Mouse (Mus musculus): ENCODE measurements around the gene Spp1.
"Not testable (repeated sequence)": the region's sequence is repeated elsewhere in the genome, so short reads cannot be mapped to it uniquely, and the experiment has no call there.

The Spp1 gene

DNA sequence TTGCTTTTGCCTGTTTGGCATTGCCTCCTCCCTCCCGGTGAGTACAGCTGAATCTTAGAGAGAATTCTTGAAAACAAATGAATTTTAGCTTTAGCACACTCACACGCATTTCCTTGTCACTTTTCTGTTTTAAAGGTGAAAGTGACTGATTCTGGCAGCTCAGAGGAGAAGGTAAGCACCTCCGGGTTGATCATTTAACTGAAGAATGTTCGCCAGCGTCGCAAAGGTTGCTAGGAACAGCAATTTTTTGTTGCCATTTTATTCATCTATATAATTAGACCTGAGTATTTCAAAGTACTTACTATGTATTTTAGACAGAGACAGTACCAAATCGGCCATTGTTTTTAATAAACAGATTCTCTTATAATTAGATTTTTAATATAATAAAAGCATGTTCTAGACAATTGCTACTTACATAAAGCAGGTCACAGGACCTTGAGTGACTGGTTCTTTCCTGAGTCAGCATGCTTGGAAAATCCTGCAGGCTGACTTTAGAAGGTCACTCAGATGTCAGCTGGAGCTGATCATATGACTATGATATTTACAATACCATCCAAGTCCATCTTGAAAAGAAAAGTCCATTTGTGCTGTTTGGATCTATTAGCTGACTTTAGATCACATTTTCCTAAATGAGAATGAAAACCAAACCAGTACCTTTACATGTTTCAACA, 1.6 kb downstream of the Spp1 start:
- DNase-seq: no peak

DNA sequence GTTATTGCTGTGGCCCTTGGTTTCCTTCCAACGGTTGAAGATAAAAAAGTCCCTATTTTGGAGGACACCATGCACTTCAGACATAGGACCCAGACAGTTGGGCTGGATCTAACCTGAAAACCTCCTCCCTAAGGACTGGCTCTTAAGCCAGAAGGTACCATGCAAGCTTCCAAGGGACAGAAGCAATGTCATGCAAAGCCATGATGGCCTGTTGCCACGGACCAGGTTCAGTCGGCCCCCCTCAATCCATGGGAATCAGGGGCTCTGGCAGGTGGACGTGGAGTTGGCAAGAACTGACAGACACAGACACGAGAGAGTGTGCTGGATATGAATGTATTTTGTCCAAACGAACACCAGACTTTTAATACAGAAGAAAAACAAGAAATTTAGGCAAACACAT, 7.5 kb downstream of the Spp1 start:
- no peak for DNase-seq

DNA sequence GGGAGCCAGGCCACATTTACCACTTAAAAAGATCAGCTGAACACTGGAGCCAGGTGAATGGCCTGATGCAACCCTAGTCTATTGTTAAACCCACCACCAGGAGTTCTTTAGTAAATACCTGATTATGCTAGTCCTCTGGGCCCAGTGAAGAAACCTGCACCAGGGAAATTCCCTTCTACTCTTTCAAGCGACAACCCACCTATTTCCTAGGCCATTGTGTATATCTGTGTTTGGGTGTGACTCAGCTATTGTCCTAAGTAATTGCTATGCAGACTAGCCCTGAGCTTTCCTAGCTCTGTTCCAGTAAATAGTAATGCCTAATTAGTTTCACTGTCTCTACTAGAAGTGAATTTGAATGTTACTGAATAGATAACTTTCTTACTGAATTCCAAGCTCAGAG, 7.9 kb downstream of the Spp1 start:
- DNase-seq: no peak

DNA sequence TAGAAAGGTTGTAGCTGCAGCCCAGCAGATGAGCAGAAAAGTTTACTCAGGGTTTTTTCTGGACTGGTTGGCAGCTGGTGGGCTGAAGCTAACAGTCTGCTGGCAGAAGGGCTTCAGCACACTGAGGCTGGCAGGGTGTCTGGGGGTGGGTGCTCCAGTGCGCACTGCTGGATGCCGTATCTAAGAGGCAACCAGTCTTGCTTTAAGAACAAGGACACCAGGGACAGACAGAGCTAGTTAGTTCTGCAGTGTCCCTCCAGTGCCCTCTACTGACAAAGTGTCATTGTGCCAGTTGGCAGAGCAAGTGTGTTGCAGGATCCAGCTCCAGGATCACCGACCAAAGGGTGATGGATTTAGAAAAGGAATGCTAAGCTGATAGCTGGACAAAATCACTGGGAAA, 11.2 kb downstream of the Spp1 start:
- peak; percentile 11 to 24 for DNase-seq

DNA sequence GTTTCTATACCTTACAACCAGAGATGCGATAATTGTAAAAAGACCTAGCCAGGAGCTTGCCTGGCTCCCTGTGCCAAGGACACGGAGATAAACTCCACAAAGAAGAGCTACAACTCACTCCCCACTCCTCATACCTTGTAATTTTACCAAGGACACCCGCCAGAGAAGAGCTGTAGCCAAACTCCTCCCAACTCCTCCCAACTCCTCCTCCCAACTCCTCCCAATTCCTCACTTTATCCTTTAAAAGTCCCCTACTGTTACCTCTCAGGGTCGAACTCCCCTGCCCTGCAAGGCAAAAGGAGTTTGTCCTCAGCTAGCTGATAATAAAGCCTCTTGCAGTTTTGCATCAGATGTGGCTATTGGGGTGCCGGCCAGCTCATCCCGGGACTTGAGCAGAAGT, 13.4 kb downstream of the Spp1 start:
- DNase-seq: not testable (repeated sequence)

GRCm38 (mm10) chr5:104449491-104449890, 14.6 kb downstream of the Spp1 start:
- DNase-seq: no peak

DNA sequence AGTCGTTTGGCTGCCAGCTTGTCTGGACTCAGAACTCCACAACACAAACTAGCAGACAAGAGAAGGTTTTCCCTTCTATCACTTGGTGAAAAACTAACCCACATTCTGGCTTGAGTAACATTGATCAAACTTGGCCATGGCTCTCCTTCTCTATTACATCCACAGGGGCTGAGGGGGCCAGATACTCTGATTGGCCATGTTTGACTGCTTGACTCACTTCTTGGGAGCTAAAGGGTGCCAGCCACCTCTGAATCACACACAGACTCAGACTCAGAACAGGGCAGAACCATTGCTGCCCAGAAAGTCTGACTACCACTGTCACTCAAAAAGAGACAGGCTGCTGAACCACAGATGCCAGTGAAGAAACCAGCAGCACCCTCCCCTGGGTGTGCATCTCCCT, 18.2 kb downstream of the Spp1 start:
- DNase-seq: no peak

GRCm38 (mm10) chr5:104454564-104454963, 19.6 kb downstream of the Spp1 start:
- DNase-seq: no peak

GRCm38 (mm10) chr5:104458832-104459705, 24.2 kb downstream of the Spp1 start, which contains the start of gene Pkd2:
Gene Pkd2 (plus strand): TSS chr5:104459450.
- no peak for DNase-seq

- DNase-seq: no peak
These were observed 25.0 kb downstream of the Spp1 start for GRCm38 (mm10) chr5:104459706-104460455.

DNA sequence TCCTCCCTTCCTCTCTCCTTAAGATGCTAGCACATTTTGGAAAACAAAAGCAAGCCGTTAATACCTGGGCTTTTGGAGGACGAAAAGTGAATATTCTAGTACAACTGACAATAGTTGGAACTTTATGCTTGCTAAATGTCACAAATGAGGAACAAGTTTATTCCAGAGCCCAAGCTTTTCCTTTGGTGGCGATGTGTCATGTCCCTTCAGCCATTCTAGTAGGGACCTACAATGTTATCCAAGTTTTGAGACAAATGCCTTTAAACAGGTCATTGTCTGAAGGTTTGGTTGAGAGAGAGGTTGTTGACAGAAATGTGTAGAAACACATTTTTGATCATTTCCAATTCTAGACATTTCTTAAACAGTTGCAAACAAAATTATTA, 25.5 kb downstream of the Spp1 start:
- DNase-seq: no peak

DNA sequence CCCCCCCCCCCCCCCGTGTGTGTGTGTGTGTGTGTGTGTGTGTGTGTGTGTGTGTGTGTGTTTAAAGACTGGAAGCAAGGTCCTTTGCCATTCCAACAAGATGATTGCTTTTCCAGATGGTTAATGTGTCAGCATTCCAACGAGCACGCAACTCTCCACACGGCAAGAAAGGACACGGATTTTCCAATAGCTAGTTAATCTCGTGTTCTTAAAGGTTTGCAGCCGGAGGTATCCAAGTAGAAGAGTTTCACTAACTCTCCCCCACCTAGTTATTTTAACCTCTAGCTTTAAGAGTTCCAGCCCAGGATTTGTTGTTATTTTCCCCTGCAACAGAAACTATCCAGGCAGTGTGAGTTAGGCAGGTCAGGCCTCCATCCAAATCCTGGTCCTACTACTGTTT, 25.9 kb downstream of the Spp1 start:
- DNase-seq: no peak

GRCm38 (mm10) chr5:104465279-104465678, 30.4 kb downstream of the Spp1 start:
- no peak for DNase-seq

- DNase-seq: no peak
These were observed 30.8 kb downstream of the Spp1 start for GRCm38 (mm10) chr5:104465731-104466130.

DNA sequence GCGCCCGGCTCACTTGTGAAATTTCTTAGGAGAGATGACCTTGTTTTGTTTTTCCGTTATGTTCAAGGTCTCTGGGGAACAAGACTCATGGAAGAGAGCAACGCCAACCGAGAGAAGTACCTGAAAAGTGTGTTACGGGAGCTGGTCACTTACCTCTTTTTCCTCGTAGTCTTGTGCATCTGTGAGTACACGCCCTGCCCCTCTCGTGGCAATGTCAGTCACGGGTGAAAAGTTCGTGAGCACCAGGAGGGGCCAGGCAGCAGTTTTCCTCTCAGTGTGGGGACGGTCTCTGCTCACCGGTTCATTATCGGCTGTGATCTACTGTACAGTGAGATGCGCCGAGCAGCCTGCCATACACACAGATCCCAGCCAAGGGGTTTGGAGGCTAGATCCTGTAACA, 31.9 kb downstream of the Spp1 start:
- no peak for DNase-seq

DNA sequence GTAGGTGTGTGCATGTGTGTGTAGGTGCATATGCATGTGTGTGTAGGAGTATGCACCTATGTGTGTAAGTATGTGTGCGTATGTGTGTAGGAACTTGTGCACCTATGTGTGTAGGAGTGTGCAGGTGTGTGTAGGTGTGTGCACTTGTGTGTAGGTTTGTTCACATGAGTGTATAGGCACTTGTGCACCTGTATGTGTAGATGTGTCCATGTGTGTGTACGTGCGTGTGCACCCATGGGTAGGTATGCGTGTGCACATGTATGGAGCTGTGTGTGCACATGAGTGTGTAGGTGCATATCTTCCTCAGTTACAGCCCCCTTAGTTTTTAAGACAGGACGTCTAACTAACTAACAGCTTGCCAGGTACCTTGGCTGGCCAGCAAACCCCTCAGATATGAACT, 33.7 kb downstream of the Spp1 start:
- DNase-seq: no peak

DNA sequence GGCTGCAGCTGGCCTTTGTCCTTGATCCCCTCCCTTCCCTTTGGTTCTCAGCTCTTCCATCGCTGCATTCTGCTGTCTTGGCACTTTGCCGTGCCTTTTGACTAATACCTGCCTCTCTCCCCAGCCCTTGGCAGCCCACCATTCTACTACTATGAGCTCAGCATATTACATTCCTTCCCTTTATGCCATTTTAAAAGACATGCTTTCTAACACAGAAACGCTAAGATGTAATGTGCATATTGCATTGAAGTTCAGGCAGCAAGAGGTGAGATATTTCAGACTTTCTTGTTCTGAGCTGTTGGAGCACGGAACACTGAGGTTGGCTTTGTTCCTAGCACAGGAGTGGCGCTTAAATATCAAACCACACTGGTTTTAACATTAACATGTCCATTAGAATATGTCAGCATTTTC, 36.1 kb downstream of the Spp1 start:
- no peak for DNase-seq

GRCm38 (mm10) chr5:104472371-104472770, 37.5 kb downstream of the Spp1 start:
- peak; percentile 39 to 46 for DNase-seq

- DNase-seq: no peak
These were observed 45.4 kb downstream of the Spp1 start for GRCm38 (mm10) chr5:104480367-104480766.

DNA sequence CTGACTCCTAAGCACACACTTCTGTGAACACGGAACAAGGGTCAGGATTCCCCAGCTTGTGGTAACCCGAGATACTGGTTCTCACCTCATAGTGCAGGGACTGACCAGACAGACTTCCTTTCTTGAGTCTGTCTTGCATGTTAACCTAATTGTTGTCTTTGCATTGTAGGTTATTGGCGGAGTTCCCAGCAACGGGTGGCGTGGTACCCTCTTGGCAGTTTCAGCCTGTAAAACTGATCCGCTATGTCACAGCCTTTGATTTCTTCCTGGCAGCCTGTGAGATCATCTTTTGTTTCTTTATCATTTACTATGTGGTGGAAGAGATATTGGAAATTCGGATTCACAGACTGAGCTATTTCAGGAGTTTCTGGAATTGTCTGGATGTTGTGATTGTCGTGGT, 47.9 kb downstream of the Spp1 start:
- no peak for DNase-seq

All from B cell, adult 2 months (primary cell).